Mouse (Mus musculus) forebrain, embryonic 10.5 days (tissue): ENCODE results near the gene Olfr535. TPM values are rescaled to one million over a fixed set of nuclear protein-coding genes. Genes with fewer than 3 reads are reported as not detected.
"Not testable (repeated sequence)": the region's sequence is repeated elsewhere in the genome, so short reads cannot be mapped to it uniquely, and the experiment has no call there.

ENCODE experiments used
- DNase-seq: peaks from one replicate; pipeline ENCODE4 v3.0.0-alpha.2; 2017; ENCODE audit warnings: low spot score; ENCODE audit errors: extremely low spot score
- H3K27ac ChIP-seq: fragments of 300-500 bp; sonication (generic); 2 replicates; pipeline ENCODE4 v1.5.1; 2016; ENCODE audit warnings: mild to moderate bottlenecking
- H3K27me3 ChIP-seq: fragments of 300-500 bp; sonication (generic); 2 replicates; pipeline ENCODE4 v1.6.1; 2016; ENCODE audit warnings: mild to moderate bottlenecking; ENCODE audit not compliant: poor library complexity, severe bottlenecking
- H3K36me3 ChIP-seq: fragments of 300-500 bp; sonication (generic); replicated peaks from 2 replicates; pipeline ENCODE4 v1.6.1; 2016; ENCODE audit warnings: mild to moderate bottlenecking, moderate library complexity
- H3K4me1 ChIP-seq: fragments of 300-500 bp; sonication (generic); 2 replicates; pipeline ENCODE4 v1.6.1; 2016
- H3K4me3 ChIP-seq: fragments of 300-500 bp; sonication (generic); 2 replicates; pipeline ENCODE4 v1.5.1; 2016; ENCODE audit warnings: mild to moderate bottlenecking, moderate library complexity
- H3K9me3 ChIP-seq: fragments of 300-500 bp; sonication (generic); 2 replicates; pipeline ENCODE4 v1.6.1; 2016; ENCODE audit warnings: mild to moderate bottlenecking, moderate library complexity
- WGBS: fragments of 180-500 bp; shearing (Covaris S2); methylation state at CpG from one replicate; pipeline ENCODE4 v1.1.7; 2016; 5-methylcytosine and 5-hydroxymethylcytosine counted together
- polyA plus RNA-seq: library from polyadenylated mRNA; unstranded; fragments of >200 nt; fragmentation: Nextera tagmentation; extraction: Ambion mirVana; gene quantifications from 2 replicates; pipeline ENCODE4 v1.2.1, GENCODE M21; 2016

Olfr535 gene
- polyA plus RNA-seq = not detected in 2 replicates

GRCm38 (mm10) chr7:140483916-140484315 lies at the start of gene Olfr535:
Gene Olfr535, plus strand, starts transcription at chr7:140484216.
- 83% methylated on average over 1 of the region's 1 CpGs for WGBS
- Histone ChIP-seq H3K4me1 (no peaks in the 10 kb centered on the region), H3K4me3 (no peak within 1 kb of the TSS)

GRCm38 (mm10) chr7:140443141-140443540 lies 40.9 kb upstream of the Olfr535 start:
- no peak overlapping the region for H3K27ac ChIP-seq
- WGBS = 81% methylated on average over 1 of the region's 1 CpGs
- H3K4me3 ChIP-seq = no peak overlapping the region
- no peak for DNase-seq
- no peaks in the 10 kb centered on the region for H3K9me3 ChIP-seq
- H3K27me3 ChIP-seq = no peaks in the 10 kb centered on the region
- H3K4me1 ChIP-seq = no peaks in the 10 kb centered on the region
- H3K36me3 ChIP-seq = no peaks in the 10 kb centered on the region

More at GRCm38 (mm10) chr7:140483916-140484315, at the start of gene Olfr535:
- Histone ChIP-seq H3K36me3 (no peaks in the 10 kb centered on the region), H3K9me3 (no peaks in the 10 kb centered on the region), H3K27ac (no peak within 1 kb of the TSS), H3K27me3 (no peaks in the 10 kb centered on the region)
- no peak for DNase-seq

GRCm38 (mm10) chr7:140463070-140463469 lies 20.9 kb upstream of the Olfr535 start, which contains the start of gene Olfr533:
Gene Olfr533, plus strand, starts transcription at chr7:140463370.
- not testable (repeated sequence) for DNase-seq, H3K4me3 ChIP-seq, H3K36me3 ChIP-seq, H3K27me3 ChIP-seq, H3K4me1 ChIP-seq, H3K9me3 ChIP-seq, H3K27ac ChIP-seq
- 78% methylated on average over 1 of the region's 1 CpGs for WGBS

- H3K4me1 ChIP-seq = no peaks in the 10 kb centered on the region
- 79% methylated on average over 1 of the region's 1 CpGs for WGBS
- no peak for DNase-seq
- no peak overlapping the region for H3K4me3 ChIP-seq
- H3K9me3 ChIP-seq = peaks cover 15% of the 10 kb centered on the region
- H3K27me3 ChIP-seq = no peaks in the 10 kb centered on the region
- no peaks in the 10 kb centered on the region for H3K36me3 ChIP-seq
- H3K27ac ChIP-seq = no peak overlapping the region
Measured at GRCm38 (mm10) chr7:140477886-140478285, 6.1 kb upstream of the Olfr535 start.

- 85% methylated on average over 1 of the region's 1 CpGs for WGBS
- H3K4me3 ChIP-seq = no peak overlapping the region
- no peak for DNase-seq
- H3K27me3 ChIP-seq = no peaks in the 10 kb centered on the region
- peaks cover 15% of the 10 kb centered on the region for H3K9me3 ChIP-seq
- H3K27ac ChIP-seq = no peak overlapping the region
- H3K36me3 ChIP-seq = no peaks in the 10 kb centered on the region
- no peaks in the 10 kb centered on the region for H3K4me1 ChIP-seq
Measured at GRCm38 (mm10) chr7:140478733-140479132, 5.3 kb upstream of the Olfr535 start.

GRCm38 (mm10) chr7:140488981-140489380 lies 5.0 kb downstream of the Olfr535 start:
- Histone ChIP-seq H3K36me3 (no peaks in the 10 kb centered on the region), H3K27ac (no peak overlapping the region), H3K9me3 (no peaks in the 10 kb centered on the region), H3K27me3 (no peaks in the 10 kb centered on the region), H3K4me1 (no peaks in the 10 kb centered on the region), H3K4me3 (no peak overlapping the region)
- no peak for DNase-seq
- 87% methylated on average over 1 of the region's 1 CpGs for WGBS

GRCm38 (mm10) chr7:140494231-140494630 lies 10.2 kb downstream of the Olfr535 start:
- Histone ChIP-seq H3K4me1 (no peaks in the 10 kb centered on the region), H3K27ac (no peak overlapping the region), H3K27me3 (no peaks in the 10 kb centered on the region), H3K36me3 (no peaks in the 10 kb centered on the region), H3K9me3 (no peaks in the 10 kb centered on the region), H3K4me3 (no peak overlapping the region)
- WGBS = 38% methylated on average over 2 of the region's 2 CpGs
- DNase-seq = no peak

- Histone ChIP-seq H3K4me1 (no peaks in the 10 kb centered on the region), H3K4me3 (no peak overlapping the region), H3K27ac (no peak overlapping the region), H3K9me3 (no peaks in the 10 kb centered on the region), H3K36me3 (no peaks in the 10 kb centered on the region), H3K27me3 (no peaks in the 10 kb centered on the region)
- DNase-seq = no peak
Measured at GRCm38 (mm10) chr7:140494702-140495101, 10.7 kb downstream of the Olfr535 start.

- WGBS = 85% methylated on average over 2 of the region's 2 CpGs
- H3K27me3 ChIP-seq, H3K4me1 ChIP-seq, DNase-seq, H3K9me3 ChIP-seq, H3K4me3 ChIP-seq, H3K36me3 ChIP-seq, H3K27ac ChIP-seq: not testable (repeated sequence)
Measured at GRCm38 (mm10) chr7:140507346-140508021, 23.5 kb downstream of the Olfr535 start, which contains the start of gene Olfr536. Gene Olfr536, minus strand, starts transcription at chr7:140507396.

GRCm38 (mm10) chr7:140539746-140540145 lies 55.7 kb downstream of the Olfr535 start:
- Histone ChIP-seq H3K4me1 (no peaks in the 10 kb centered on the region), H3K36me3 (no peaks in the 10 kb centered on the region), H3K27ac (no peak overlapping the region), H3K27me3 (no peaks in the 10 kb centered on the region), H3K9me3 (no peaks in the 10 kb centered on the region), H3K4me3 (no peak overlapping the region)
- 79% methylated on average over 2 of the region's 2 CpGs for WGBS
- DNase-seq = no peak

Other genes starting within 250 kb of the Olfr535 start
- not detected in 2 replicates for gene 5830411N06Rik, start 236.9 kb upstream of the Olfr535 start, polyA plus RNA-seq
- gene Olfr525, start 163.4 kb upstream of the Olfr535 start, polyA plus RNA-seq = not detected in 2 replicates
- gene Olfr527, start 150.2 kb upstream of the Olfr535 start, polyA plus RNA-seq = not detected in 2 replicates
- not detected in 2 replicates for gene Olfr60, start 122.5 kb upstream of the Olfr535 start, polyA plus RNA-seq
- gene Olfr530, start 107.9 kb upstream of the Olfr535 start, polyA plus RNA-seq = not detected in 2 replicates
- 0.05 TPM in 1 of 2 replicates, not detected in the other for gene Olfr531, start 81.3 kb upstream of the Olfr535 start, polyA plus RNA-seq
- not detected in 2 replicates for gene Olfr532, start 62.6 kb upstream of the Olfr535 start, polyA plus RNA-seq
- gene Olfr533, start 20.8 kb upstream of the Olfr535 start, polyA plus RNA-seq = not detected in 2 replicates
- gene Olfr536, start 23.2 kb downstream of the Olfr535 start, polyA plus RNA-seq = not detected in 2 replicates
- gene Olfr538, start 83.7 kb downstream of the Olfr535 start, polyA plus RNA-seq = not detected in 2 replicates
- not detected in 2 replicates for gene Olfr46, start 117.1 kb downstream of the Olfr535 start, polyA plus RNA-seq
- not detected in 2 replicates for gene Olfr61, start 144.8 kb downstream of the Olfr535 start, polyA plus RNA-seq
- gene Olfr53, start 162.2 kb downstream of the Olfr535 start, polyA plus RNA-seq = not detected in 2 replicates
- gene Olfr539, start 175.7 kb downstream of the Olfr535 start, polyA plus RNA-seq = not detected in 2 replicates
- not detected in 2 replicates for gene Olfr45, start 197.7 kb downstream of the Olfr535 start, polyA plus RNA-seq
- not detected in 2 replicates for gene Olfr541, start 213.1 kb downstream of the Olfr535 start, polyA plus RNA-seq